Mouse (Mus musculus): ENCODE data around the gene Pabpn1l. TPM values are rescaled to one million over a fixed set of nuclear protein-coding genes. Genes with fewer than 3 reads are reported as not detected.

Pabpn1l gene
- polyA plus RNA-seq, 1 experiment from 2014 or later: not detected

GRCm38 (mm10) chr8:122661138-122661537, 38.6 kb upstream of the Pabpn1l start:
- H3K27ac ChIP-seq: no peak overlapping the region; the same call in 1 of the 2 replicates
- WGBS: 45% methylated on average over 7 of the region's 7 CpGs
- H3K4me2 ChIP-seq: no peak overlapping the region

GRCm38 (mm10) chr8:122660022-122660421, 37.5 kb upstream of the Pabpn1l start:
- H3K9ac ChIP-seq: no peak overlapping the region
- ATAC-seq (replicated peaks): no peak
- H3K36me3 ChIP-seq (replicated peaks): no peaks in the 10 kb centered on the region
- H3K4me3 ChIP-seq: no peak overlapping the region
- H3K27ac ChIP-seq: no peak overlapping the region
- 75% methylated on average over 2 of the region's 2 CpGs for WGBS
- H3K4me2 ChIP-seq: no peak overlapping the region
- no peaks in the 10 kb centered on the region for H3K27me3 ChIP-seq (replicated peaks)
- peaks cover 32% of the 10 kb centered on the region for H3K4me1 ChIP-seq
- H3K9me3 ChIP-seq: no peaks in the 10 kb centered on the region

More at GRCm38 (mm10) chr8:122661138-122661537, 38.6 kb upstream of the Pabpn1l start:
- no peaks in the 10 kb centered on the region for H3K27me3 ChIP-seq (replicated peaks)
- peaks cover 43% of the 10 kb centered on the region for H3K4me1 ChIP-seq
- no peak overlapping the region for H3K4me3 ChIP-seq
- no peaks in the 10 kb centered on the region for H3K9me3 ChIP-seq
- no peak for ATAC-seq (replicated peaks)
- no peak overlapping the region for H3K9ac ChIP-seq
- no peaks in the 10 kb centered on the region for H3K36me3 ChIP-seq (replicated peaks)

- H3K27ac ChIP-seq: no peak overlapping the region
- H3K4me1 ChIP-seq: peaks cover 21% of the 10 kb centered on the region
- 80% methylated on average over 9 of the region's 9 CpGs for WGBS
- H3K4me3 ChIP-seq: no peak overlapping the region
- H3K4me2 ChIP-seq: no peak overlapping the region
- H3K9me3 ChIP-seq: no peaks in the 10 kb centered on the region
- H3K9ac ChIP-seq: no peak overlapping the region
- no peak for ATAC-seq (replicated peaks)
- no peaks in the 10 kb centered on the region for H3K36me3 ChIP-seq (replicated peaks)
- no peaks in the 10 kb centered on the region for H3K27me3 ChIP-seq (replicated peaks)
Measured at GRCm38 (mm10) chr8:122658807-122659160, 36.2 kb upstream of the Pabpn1l start.

GRCm38 (mm10) chr8:122658149-122658806, 35.7 kb upstream of the Pabpn1l start:
- WGBS: 70% methylated on average over 10 of the region's 10 CpGs
- no peak overlapping the region for H3K4me3 ChIP-seq
- no peaks in the 10 kb centered on the region for H3K9me3 ChIP-seq
- no peak for ATAC-seq (replicated peaks)
- no peaks in the 10 kb centered on the region for H3K36me3 ChIP-seq (replicated peaks)
- no peak overlapping the region for H3K27ac ChIP-seq
- H3K4me2 ChIP-seq: no peak overlapping the region
- H3K4me1 ChIP-seq: peaks cover 17% of the 10 kb centered on the region; the same call in 1 of the 2 replicates
- H3K27me3 ChIP-seq (replicated peaks): no peaks in the 10 kb centered on the region
- no peak overlapping the region for H3K9ac ChIP-seq

- Histone ChIP-seq H3K9me3 (no peaks in the 10 kb centered on the region), H3K9ac (no peak overlapping the region), H3K4me1 (peaks cover 16% of the 10 kb centered on the region), H3K4me2 (no peak overlapping the region), H3K4me3 (no peak overlapping the region), H3K27ac (no peak overlapping the region), H3K27me3 (replicated peaks) (no peaks in the 10 kb centered on the region), H3K36me3 (replicated peaks) (no peaks in the 10 kb centered on the region)
- no peak for ATAC-seq (replicated peaks)
- 88% methylated on average over 13 of the region's 13 CpGs for WGBS
Measured at GRCm38 (mm10) chr8:122656056-122656999, 33.8 kb upstream of the Pabpn1l start.

GRCm38 (mm10) chr8:122654768-122655167, 32.2 kb upstream of the Pabpn1l start:
- H3K9me3 ChIP-seq: no peaks in the 10 kb centered on the region
- no peak for ATAC-seq (replicated peaks)
- H3K27ac ChIP-seq: no peak overlapping the region
- no peak overlapping the region for H3K4me3 ChIP-seq
- 79% methylated on average over 7 of the region's 7 CpGs for WGBS
- H3K4me1 ChIP-seq: peaks cover 14% of the 10 kb centered on the region
- no peaks in the 10 kb centered on the region for H3K27me3 ChIP-seq (replicated peaks)
- no peaks in the 10 kb centered on the region for H3K36me3 ChIP-seq (replicated peaks)
- H3K9ac ChIP-seq: no peak overlapping the region
- H3K4me2 ChIP-seq: no peak overlapping the region

- peaks cover 5% of the 10 kb centered on the region; the same call in 1 of the 2 replicates for H3K36me3 ChIP-seq (replicated peaks)
- H3K27ac ChIP-seq: no peak overlapping the region
- H3K4me2 ChIP-seq: no peak overlapping the region
- 81% methylated on average over 6 of the region's 6 CpGs for WGBS
- peaks cover 14% of the 10 kb centered on the region for H3K4me1 ChIP-seq
- H3K4me3 ChIP-seq: no peak overlapping the region
- H3K9me3 ChIP-seq: no peaks in the 10 kb centered on the region
- H3K27me3 ChIP-seq (replicated peaks): no peaks in the 10 kb centered on the region
- no peak overlapping the region for H3K9ac ChIP-seq
- no peak for ATAC-seq (replicated peaks)
Measured at GRCm38 (mm10) chr8:122652643-122653042, 30.1 kb upstream of the Pabpn1l start.

GRCm38 (mm10) chr8:122651326-122651921, 28.9 kb upstream of the Pabpn1l start:
- peaks cover 11% of the 10 kb centered on the region; the same call in 1 of the 2 replicates for H3K36me3 ChIP-seq (replicated peaks)
- ATAC-seq (replicated peaks): no peak
- no peak overlapping the region for H3K4me3 ChIP-seq
- WGBS: 59% methylated on average over 16 of the region's 16 CpGs
- peaks cover 11% of the 10 kb centered on the region; the same call in 1 of the 2 replicates for H3K4me1 ChIP-seq
- H3K27me3 ChIP-seq (replicated peaks): no peaks in the 10 kb centered on the region
- H3K27ac ChIP-seq: no peak overlapping the region
- no peak overlapping the region for H3K4me2 ChIP-seq
- H3K9ac ChIP-seq: no peak overlapping the region
- no peaks in the 10 kb centered on the region for H3K9me3 ChIP-seq

GRCm38 (mm10) chr8:122648192-122648970, 25.8 kb upstream of the Pabpn1l start:
- no peaks in the 10 kb centered on the region for H3K27me3 ChIP-seq (replicated peaks)
- no peak overlapping the region for H3K27ac ChIP-seq
- H3K4me2 ChIP-seq: no peak overlapping the region
- H3K9me3 ChIP-seq: no peaks in the 10 kb centered on the region
- H3K36me3 ChIP-seq (replicated peaks): peaks cover 12% of the 10 kb centered on the region; the same call in 1 of the 2 replicates
- H3K9ac ChIP-seq: no peak overlapping the region
- 81% methylated on average over 15 of the region's 15 CpGs for WGBS
- H3K4me1 ChIP-seq: peaks cover 11% of the 10 kb centered on the region; the same call in 1 of the 2 replicates
- H3K4me3 ChIP-seq: no peak overlapping the region
- no peak for ATAC-seq (replicated peaks)

GRCm38 (mm10) chr8:122646337-122646736, 23.8 kb upstream of the Pabpn1l start:
- ATAC-seq (replicated peaks): no peak
- Histone ChIP-seq H3K36me3 (replicated peaks) (peaks cover 15% of the 10 kb centered on the region; the same call in 1 of the 2 replicates), H3K4me1 (0 out of 2 replicates have a peak, but pooled peaks cover 3% of the 10 kb centered on the region), H3K27me3 (replicated peaks) (no peaks in the 10 kb centered on the region), H3K9me3 (no peaks in the 10 kb centered on the region), H3K4me2 (no peak overlapping the region), H3K9ac (no peak overlapping the region), H3K4me3 (no peak overlapping the region), H3K27ac (no peak overlapping the region)
- 91% methylated on average over 16 of the region's 16 CpGs for WGBS

- Histone ChIP-seq H3K36me3 (replicated peaks) (peaks cover 15% of the 10 kb centered on the region; the same call in 1 of the 2 replicates), H3K9ac (no peak overlapping the region), H3K4me1 (peaks cover 3% of the 10 kb centered on the region; the same call in 1 of the 2 replicates), H3K4me2 (no peak overlapping the region), H3K27me3 (replicated peaks) (no peaks in the 10 kb centered on the region), H3K4me3 (no peak overlapping the region), H3K27ac (no peak overlapping the region), H3K9me3 (no peaks in the 10 kb centered on the region)
- ATAC-seq (replicated peaks): no peak
- 81% methylated on average over 6 of the region's 6 CpGs for WGBS
Measured at GRCm38 (mm10) chr8:122644175-122644954, 21.8 kb upstream of the Pabpn1l start.
